In genomic region chr15:101192260-101192640, GRCm38 (mm10) we compare ENCODE assay signal across 13 mouse cellular contexts. TPM values are rescaled to one million over a fixed set of nuclear protein-coding genes. Genes with fewer than 3 reads are reported as not detected.
A peak's percentile ranks its signal among the peaks of the same experiment; 100 is the strongest.
DNase-seq lines count a peak whose midpoint lies in the region; ATAC-seq lines count a peak whose summit lies in the region.
"Had no signal": no experiment of that assay in that cellular context is flagged by ENCODE, and none has a peak within 500 bp of the region (broad histone marks: within the 10 kb centered on the region; RNA-seq: fewer than 3 reads in every experiment).

No protein-coding gene starts in this region.

- no peak for ATAC-seq in forebrain, embryonic 14.5 days
- ATAC-seq in heart, embryonic 16.5 days (replicated peaks; ENCODE audit: extremely low read depth, insufficient read depth, low FRiP score): no peak
- ATAC-seq in limb, embryonic 15.5 days (ENCODE audit: insufficient number of reproducible peaks, low FRiP score, low TSS enrichment, low read depth): no peak
- ATAC-seq in forebrain, embryonic 15.5 days (replicated peaks): no peak
- ATAC-seq: Patski had no signal

- 0 out of 2 replicates have a peak, but pooled peaks cover 5% of the 10 kb centered on the region for H3K9me3 ChIP-seq in forebrain, embryonic 10.5 days
- no peaks in the 10 kb centered on the region for H3K9me3 ChIP-seq in forebrain, embryonic 14.5 days (replicated peaks; ENCODE audit: control insufficient read depth, low read length)
- H3K9me3 ChIP-seq in heart, embryonic 16.5 days (replicated peaks; ENCODE audit: control insufficient read depth, low read length): no peaks in the 10 kb centered on the region
- H3K9me3 ChIP-seq in limb, embryonic 15.5 days: no peaks in the 10 kb centered on the region
- no peaks in the 10 kb centered on the region for H3K9me3 ChIP-seq in limb, embryonic 10.5 days (replicated peaks)
- no peaks in the 10 kb centered on the region for H3K9me3 ChIP-seq in forebrain, embryonic 15.5 days

- peak overlapping the region; percentile 73; the same call in 1 of the 2 replicates for H3K27ac ChIP-seq in forebrain, embryonic 10.5 days
- H3K27ac ChIP-seq in forebrain, embryonic 14.5 days (ENCODE audit: low read depth, low read length): no peak overlapping the region
- peak overlapping the region; percentile 81 for H3K27ac ChIP-seq in heart, embryonic 16.5 days (ENCODE audit: low read length)
- peak overlapping the region; percentile 12 for H3K27ac ChIP-seq in limb, embryonic 15.5 days
- H3K27ac ChIP-seq in limb, embryonic 10.5 days: no peak overlapping the region
- 0 out of 2 replicates have a peak overlapping the region, but pooled peaks have one; percentile 17 for H3K27ac ChIP-seq in forebrain, embryonic 15.5 days (replicated peaks)
- H3K27ac ChIP-seq: liver, embryonic 14.5 days had no signal

- H3K4me2 ChIP-seq in forebrain, embryonic 14.5 days (ENCODE audit: low read length): no peak overlapping the region
- H3K4me2 ChIP-seq in heart, embryonic 16.5 days (ENCODE audit: low read depth, low read length): no peak overlapping the region; the same call in 1 of the 2 replicates
- H3K4me2 ChIP-seq in limb, embryonic 15.5 days: no peak overlapping the region
- H3K4me2 ChIP-seq in forebrain, embryonic 15.5 days (replicated peaks): no peak overlapping the region

- no peaks in the 10 kb centered on the region for H3K27me3 ChIP-seq in forebrain, embryonic 10.5 days (ENCODE audit: poor library complexity, severe bottlenecking)
- no peaks in the 10 kb centered on the region for H3K27me3 ChIP-seq in forebrain, embryonic 14.5 days (replicated peaks; ENCODE audit: control insufficient read depth, insufficient read depth, low read length)
- H3K27me3 ChIP-seq in heart, embryonic 16.5 days (ENCODE audit: control insufficient read depth, insufficient read depth, low read length): no peaks in the 10 kb centered on the region
- H3K27me3 ChIP-seq in limb, embryonic 15.5 days: no peaks in the 10 kb centered on the region
- no peaks in the 10 kb centered on the region for H3K27me3 ChIP-seq in limb, embryonic 10.5 days (ENCODE audit: low read depth, poor library complexity, severe bottlenecking)
- no peaks in the 10 kb centered on the region for H3K27me3 ChIP-seq in forebrain, embryonic 15.5 days
- H3K27me3 ChIP-seq: Patski had no signal

- DNase-seq in forebrain, embryonic 10.5 days (ENCODE audit: extremely low spot score, low spot score): no peak
- DNase-seq in forebrain, embryonic 14.5 days (ENCODE audit: low spot score): no peak
- DNase-seq in heart, postnatal 25 days (ENCODE audit: low spot score): no peak
- no peak for DNase-seq in limb, embryonic 10.5 days (ENCODE audit: low spot score)
- no peak for DNase-seq in lung, postnatal 36 days
- DNase-seq: cerebellum, adult 2 months; kidney, adult 9 months; right cerebral cortex, postnatal 14 days had no signal

- H3K4me3 ChIP-seq in forebrain, embryonic 10.5 days: no peak overlapping the region
- H3K4me3 ChIP-seq in forebrain, embryonic 14.5 days (ENCODE audit: low read depth, low read length): no peak overlapping the region
- no peak overlapping the region for H3K4me3 ChIP-seq in heart, embryonic 16.5 days (ENCODE audit: low read length)
- no peak overlapping the region for H3K4me3 ChIP-seq in limb, embryonic 15.5 days
- H3K4me3 ChIP-seq in limb, embryonic 10.5 days: no peak overlapping the region
- no peak overlapping the region for H3K4me3 ChIP-seq in forebrain, embryonic 15.5 days

- no peak overlapping the region for H3K9ac ChIP-seq in forebrain, embryonic 14.5 days (ENCODE audit: low read length)
- peak overlapping the region; percentile 18; the same call in 1 of the 2 replicates for H3K9ac ChIP-seq in heart, embryonic 16.5 days (ENCODE audit: low read length)
- no peak overlapping the region for H3K9ac ChIP-seq in limb, embryonic 15.5 days
- H3K9ac ChIP-seq in forebrain, embryonic 15.5 days (replicated peaks): no peak overlapping the region
- H3K9ac ChIP-seq: liver, embryonic 14.5 days had no signal

- H3K36me3 ChIP-seq in forebrain, embryonic 10.5 days (replicated peaks): peaks cover 37% of the 10 kb centered on the region
- H3K36me3 ChIP-seq in forebrain, embryonic 14.5 days (ENCODE audit: control insufficient read depth, insufficient read depth, low read length): peaks cover 35% of the 10 kb centered on the region
- peaks cover 21% of the 10 kb centered on the region for H3K36me3 ChIP-seq in heart, embryonic 16.5 days (ENCODE audit: control insufficient read depth, insufficient read depth)
- peaks cover 37% of the 10 kb centered on the region for H3K36me3 ChIP-seq in limb, embryonic 15.5 days
- peaks cover 36% of the 10 kb centered on the region for H3K36me3 ChIP-seq in limb, embryonic 10.5 days
- peaks cover 27% of the 10 kb centered on the region for H3K36me3 ChIP-seq in forebrain, embryonic 15.5 days

- peaks cover 42% of the 10 kb centered on the region for H3K4me1 ChIP-seq in forebrain, embryonic 10.5 days
- peaks cover 15% of the 10 kb centered on the region for H3K4me1 ChIP-seq in forebrain, embryonic 14.5 days (ENCODE audit: control insufficient read depth, insufficient read depth, low read length)
- H3K4me1 ChIP-seq in heart, embryonic 16.5 days (ENCODE audit: control insufficient read depth, insufficient read depth, low read length): peaks cover 52% of the 10 kb centered on the region
- H3K4me1 ChIP-seq in limb, embryonic 15.5 days: peaks cover 28% of the 10 kb centered on the region
- H3K4me1 ChIP-seq in limb, embryonic 10.5 days: peaks cover 10% of the 10 kb centered on the region
- peaks cover 28% of the 10 kb centered on the region for H3K4me1 ChIP-seq in forebrain, embryonic 15.5 days

- 50% methylated on average over 7 of the region's 7 CpGs for WGBS in forebrain, embryonic 10.5 days
- 34% methylated on average over 7 of the region's 7 CpGs for whole genome bisulfite sequencing in forebrain, embryonic 14.5 days
- WGBS in heart, embryonic 16.5 days: 40% methylated on average over 7 of the region's 7 CpGs
- 46% methylated on average over 7 of the region's 7 CpGs for WGBS in limb, embryonic 15.5 days
- 53% methylated on average over 7 of the region's 7 CpGs for WGBS in limb, embryonic 10.5 days
- WGBS in forebrain, embryonic 15.5 days: 25% methylated on average over 7 of the region's 7 CpGs

- intact Hi-C loops in heart, postnatal 25 days (cut with DNase I): no loop called here

RNA-seq across cellular contexts. Expression of gene Acvr1b, which starts 18.4 kb away (rescaled TPM):
- 5.8 TPM in 2 replicates for polyA plus RNA-seq in forebrain, embryonic 10.5 days (2016; fragmentation: Nextera tagmentation; extraction: Ambion mirVana)
- polyA plus RNA-seq in forebrain, embryonic 14.5 days (2014; fragmentation: Nextera tagmentation; extraction: Ambion mirVana): 24.7 and 33.5 TPM in 2 replicates
- polyA plus RNA-seq in heart, embryonic 16.5 days (2015; fragmentation: Nextera tagmentation; extraction: Ambion mirVana): 7.1 and 8.0 TPM in 2 replicates
- 10 to 100 TPM; 11.7 to 14.5 TPM for total RNA-seq in heart, postnatal 25 days (2021)
- polyA plus RNA-seq in limb, embryonic 15.5 days (2015; fragmentation: Nextera tagmentation; extraction: Ambion mirVana): 8.4 and 10.9 TPM in 2 replicates
- 5.0 and 5.7 TPM in 2 replicates for polyA plus RNA-seq in limb, embryonic 10.5 days (2016; fragmentation: Nextera tagmentation; extraction: Ambion mirVana)
- polyA plus RNA-seq in forebrain, embryonic 15.5 days (2015; fragmentation: Nextera tagmentation; extraction: Ambion mirVana): 22.6 and 22.8 TPM in 2 replicates

RNA-seq across cellular contexts. Expression of gene Grasp, which starts 31.7 kb away (rescaled TPM):
- polyA plus RNA-seq in forebrain, embryonic 10.5 days (2016; fragmentation: Nextera tagmentation; extraction: Ambion mirVana): 2.6 and 4.1 TPM in 2 replicates
- 0.93 and 1.0 TPM in 2 replicates for polyA plus RNA-seq in forebrain, embryonic 14.5 days (2014; fragmentation: Nextera tagmentation; extraction: Ambion mirVana)
- polyA plus RNA-seq in heart, embryonic 16.5 days (2015; fragmentation: Nextera tagmentation; extraction: Ambion mirVana): 3.1 and 3.4 TPM in 2 replicates
- total RNA-seq in heart, postnatal 25 days (2021): 10 to 100 TPM in 1 of 2 experiments, 1 to 10 TPM in 1; 9.4 to 12.3 TPM
- polyA plus RNA-seq in limb, embryonic 15.5 days (2015; fragmentation: Nextera tagmentation; extraction: Ambion mirVana): 5.3 and 7.2 TPM in 2 replicates
- 5.4 and 6.9 TPM in 2 replicates for polyA plus RNA-seq in limb, embryonic 10.5 days (2016; fragmentation: Nextera tagmentation; extraction: Ambion mirVana)
- polyA plus RNA-seq in forebrain, embryonic 15.5 days (2015; fragmentation: Nextera tagmentation; extraction: Ambion mirVana): 1.3 and 1.7 TPM in 2 replicates

Comparison
In these comparisons a context has a peak if more than half of its experiments do, and no peak if none do; other contexts are left out.
1. H3K27ac ChIP-seq: peak in forebrain, embryonic 10.5 days (single experiment), heart, embryonic 16.5 days (single experiment), limb, embryonic 15.5 days (single experiment) and forebrain, embryonic 15.5 days (single experiment); none in forebrain, embryonic 14.5 days (single experiment) and limb, embryonic 10.5 days (single experiment).